Mouse (Mus musculus): Measurements from ENCODE around the gene Itgb1bp1.

GRCm38 (mm10) chr12:21205799-21206198, 80.3 kb downstream of the Itgb1bp1 start:
- TF ChIP-seq CTCF (IDR thresholded peaks at IDR 0.05; ENCODE audit: insufficient read depth, low read depth, low read length) (no peak), POLR2A (IDR thresholded peaks at IDR 0.05; ENCODE audit: insufficient read depth, low read depth, low read length) (no peak)
